Mouse (Mus musculus): ENCODE data around the gene Olfr523. TPM values are rescaled to one million over a fixed set of nuclear protein-coding genes. Genes with fewer than 3 reads are reported as not detected.

Gene Olfr523
- polyA plus RNA-seq, 1 experiment = not detected

DNA sequence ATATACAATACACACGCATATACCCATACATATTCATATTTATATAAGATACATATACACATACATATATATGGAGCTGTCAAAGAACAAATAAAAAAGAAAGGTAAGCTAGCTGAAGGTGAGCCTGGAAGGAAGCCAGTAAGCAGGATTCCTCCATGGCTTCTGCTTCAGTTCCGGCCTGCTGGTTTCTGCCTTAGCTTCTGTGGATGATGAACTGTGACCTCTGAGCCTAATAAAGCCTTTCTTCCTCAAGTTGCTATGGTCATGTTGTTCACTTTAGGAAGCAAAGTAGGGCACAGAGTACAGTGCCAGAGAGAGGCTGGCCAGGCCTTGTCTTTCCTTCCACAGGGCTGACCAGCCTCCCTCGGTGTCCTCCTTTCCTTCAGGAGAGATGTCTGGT is 2.2 kb upstream of the Olfr523 start:
- Histone ChIP-seq H3K27ac (ENCODE audit: insufficient read depth, low read depth, low read length) (no peak overlapping the region), H3K4me1 (ENCODE audit: control insufficient read depth, insufficient read depth, low read length) (no peaks in the 10 kb centered on the region), H3K4me3 (ENCODE audit: insufficient read depth, low read length) (no peak overlapping the region)
- no peak for TF ChIP-seq POLR2A (IDR thresholded peaks at IDR 0.05; ENCODE audit: borderline replicate concordance, low read depth, low read length)
- no peak for TF ChIP-seq CTCF (IDR thresholded peaks at IDR 0.05; ENCODE audit: low read depth, low read length)

DNA sequence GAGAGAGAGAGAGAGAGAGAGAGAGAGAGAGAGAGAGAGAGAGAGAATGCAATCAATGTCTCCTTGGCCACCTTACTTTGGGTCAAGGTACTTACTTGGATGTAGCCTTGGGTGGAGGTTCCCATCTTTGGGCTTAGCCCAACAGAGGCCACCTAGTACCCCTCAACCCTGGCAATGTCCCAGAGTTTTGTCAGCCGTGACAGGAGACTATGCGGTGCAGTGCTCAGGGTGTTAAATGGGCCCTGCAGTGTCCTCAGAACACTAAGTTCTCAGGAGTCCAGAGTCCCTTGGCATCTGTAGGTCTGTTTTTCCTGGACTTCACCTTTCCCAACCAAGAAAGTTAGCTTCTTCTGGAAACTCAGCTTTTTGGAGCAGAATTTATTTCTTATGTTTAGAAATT is 6.2 kb downstream of the Olfr523 start:
- no peaks in the 10 kb centered on the region for H3K4me1 ChIP-seq (ENCODE audit: control insufficient read depth, insufficient read depth, low read length)
- no peak overlapping the region for H3K4me3 ChIP-seq (ENCODE audit: insufficient read depth, low read length)
- TF ChIP-seq POLR2A (IDR thresholded peaks at IDR 0.05; ENCODE audit: borderline replicate concordance, low read depth, low read length) = no peak
- no peak for TF ChIP-seq CTCF (IDR thresholded peaks at IDR 0.05; ENCODE audit: low read depth, low read length)
- no peak overlapping the region for H3K27ac ChIP-seq (ENCODE audit: insufficient read depth, low read depth, low read length)

DNA sequence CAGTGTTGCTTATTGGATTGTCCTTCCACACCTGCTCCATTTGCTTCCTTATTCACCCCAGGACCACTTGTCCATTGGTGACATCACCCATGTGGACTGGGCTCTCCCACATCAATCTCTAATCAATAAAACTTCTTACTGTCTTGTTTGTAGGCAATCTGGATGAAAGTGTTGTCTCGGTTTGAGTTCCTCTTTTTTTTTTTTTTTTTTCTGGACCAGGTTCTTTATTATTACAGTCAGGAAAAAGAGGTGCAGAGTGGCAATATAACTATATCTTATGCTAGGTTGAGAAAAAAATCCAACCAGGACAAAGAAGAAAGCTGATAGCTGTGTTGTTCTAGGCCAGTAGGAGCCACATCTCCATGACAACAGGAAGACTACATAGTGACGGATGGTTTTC is 7.7 kb downstream of the Olfr523 start:
- H3K4me3 ChIP-seq (ENCODE audit: insufficient read depth, low read length) = no peak overlapping the region
- no peak overlapping the region for H3K27ac ChIP-seq (ENCODE audit: insufficient read depth, low read depth, low read length)
- H3K4me1 ChIP-seq (ENCODE audit: control insufficient read depth, insufficient read depth, low read length) = no peaks in the 10 kb centered on the region
- TF ChIP-seq CTCF (IDR thresholded peaks at IDR 0.05; ENCODE audit: low read depth, low read length) (no peak), POLR2A (IDR thresholded peaks at IDR 0.05; ENCODE audit: borderline replicate concordance, low read depth, low read length) (no peak)

DNA sequence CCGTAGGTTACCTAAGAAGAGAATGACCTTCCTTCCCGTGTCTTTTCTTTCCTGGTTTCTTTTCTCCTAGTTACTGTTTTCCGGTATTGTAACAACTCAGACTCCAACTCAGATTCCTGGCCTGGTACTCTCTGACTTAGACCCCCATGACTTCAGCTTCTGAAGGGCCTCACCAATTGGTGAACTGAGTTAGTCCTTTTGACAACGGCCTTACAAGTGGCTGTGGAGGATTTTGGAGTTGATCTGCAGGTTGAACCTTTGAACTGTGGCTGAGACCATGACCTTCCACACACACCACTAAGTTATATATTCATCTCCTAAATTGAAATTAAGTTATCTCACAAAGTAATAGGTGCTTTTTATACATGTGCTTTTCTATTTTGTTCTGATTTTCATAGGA is 11.2 kb downstream of the Olfr523 start:
- Histone ChIP-seq H3K27ac (ENCODE audit: insufficient read depth, low read depth, low read length) (no peak overlapping the region), H3K4me3 (ENCODE audit: insufficient read depth, low read length) (no peak overlapping the region), H3K4me1 (ENCODE audit: control insufficient read depth, insufficient read depth, low read length) (no peaks in the 10 kb centered on the region)
- TF ChIP-seq CTCF (IDR thresholded peaks at IDR 0.05; ENCODE audit: low read depth, low read length) = no peak
- no peak for TF ChIP-seq POLR2A (IDR thresholded peaks at IDR 0.05; ENCODE audit: borderline replicate concordance, low read depth, low read length)

DNA sequence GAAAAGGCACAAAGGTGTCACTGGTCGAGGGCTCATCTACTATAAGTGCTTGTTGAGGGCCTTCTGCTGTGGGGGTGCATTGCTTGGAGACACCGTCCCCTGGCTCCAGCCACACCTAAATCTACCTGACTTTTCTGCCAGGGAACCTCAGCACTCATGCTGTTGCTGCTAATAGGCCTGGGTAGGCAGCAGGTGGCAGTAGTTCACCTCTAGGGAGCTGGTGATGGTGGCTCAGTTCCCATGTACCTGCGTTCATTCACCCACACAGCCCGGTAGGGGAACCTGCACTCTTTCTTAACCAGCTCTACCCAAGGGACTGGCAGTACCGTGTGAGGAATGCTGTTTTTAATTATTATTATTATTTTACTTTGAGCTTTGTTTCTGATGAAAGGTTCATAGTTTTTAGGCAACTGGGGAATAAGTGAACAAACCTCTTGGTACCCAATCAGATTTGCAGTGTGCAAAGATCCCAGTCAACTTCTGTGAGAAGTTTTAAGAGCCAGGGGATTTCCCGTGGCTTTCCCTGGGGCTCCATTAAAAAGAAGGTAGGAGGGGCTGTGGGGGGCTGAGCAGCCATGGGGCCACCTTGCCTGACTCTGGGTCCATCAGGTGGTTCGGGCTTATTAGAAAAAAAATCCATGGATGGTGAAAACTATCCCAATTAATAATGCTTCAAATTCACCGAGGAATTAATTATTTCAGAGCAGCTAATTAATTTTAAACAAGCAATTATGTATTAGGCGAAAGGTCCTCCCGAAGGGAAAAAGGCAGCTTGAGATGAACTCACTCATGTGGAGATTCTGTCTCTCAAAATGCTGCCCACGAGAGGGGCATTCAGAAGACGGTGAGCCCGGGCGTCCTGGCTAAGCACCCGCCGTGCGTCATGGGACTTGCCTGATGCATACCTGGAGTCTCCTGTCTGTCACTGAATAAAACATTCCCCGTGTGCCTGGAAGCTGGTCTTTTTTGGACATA is 13.9 kb downstream of the Olfr523 start:
- Histone ChIP-seq H3K4me1 (ENCODE audit: control insufficient read depth, insufficient read depth, low read length) (no peaks in the 10 kb centered on the region), H3K27ac (ENCODE audit: insufficient read depth, low read depth, low read length) (no peak overlapping the region), H3K4me3 (ENCODE audit: insufficient read depth, low read length) (no peak overlapping the region)
- no peak for TF ChIP-seq CTCF (IDR thresholded peaks at IDR 0.05; ENCODE audit: low read depth, low read length)
- TF ChIP-seq POLR2A (IDR thresholded peaks at IDR 0.05; ENCODE audit: borderline replicate concordance, low read depth, low read length) = no peak

DNA sequence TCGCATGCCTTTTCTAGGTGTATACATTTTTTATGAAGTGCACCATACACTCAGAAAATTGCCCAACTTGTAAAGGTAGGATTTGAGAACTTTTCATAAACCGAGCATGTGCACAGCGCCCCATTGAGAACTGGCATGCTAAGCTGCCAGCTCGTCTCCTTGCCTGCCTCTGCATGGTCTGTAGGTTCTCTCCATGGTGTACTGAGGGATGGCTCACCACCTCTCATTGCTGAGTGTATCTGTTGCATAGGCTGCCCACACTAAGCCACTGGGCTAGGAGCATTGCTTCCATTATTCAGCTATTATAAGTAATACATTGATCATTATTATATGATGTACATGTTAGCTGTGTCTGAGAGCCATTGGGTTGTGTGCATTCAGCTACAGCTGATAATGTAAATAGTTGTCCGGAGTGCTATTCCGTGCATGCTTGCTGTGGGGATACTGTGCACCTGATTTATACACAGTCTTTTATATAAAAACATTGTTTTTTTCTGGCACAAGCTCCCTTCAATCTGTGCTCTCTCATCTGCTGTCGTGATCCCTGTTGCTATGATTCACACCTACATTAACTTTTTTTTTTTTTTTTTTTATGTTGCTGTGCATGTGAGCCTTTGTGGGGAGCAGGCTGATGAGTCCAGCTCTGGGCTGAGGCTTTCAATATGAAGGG is 14.8 kb downstream of the Olfr523 start:
- Histone ChIP-seq H3K4me1 (ENCODE audit: control insufficient read depth, insufficient read depth, low read length) (no peaks in the 10 kb centered on the region), H3K27ac (ENCODE audit: insufficient read depth, low read depth, low read length) (no peak overlapping the region), H3K4me3 (ENCODE audit: insufficient read depth, low read length) (no peak overlapping the region)
- TF ChIP-seq CTCF (IDR thresholded peaks at IDR 0.05; ENCODE audit: low read depth, low read length) (no peak), POLR2A (IDR thresholded peaks at IDR 0.05; ENCODE audit: borderline replicate concordance, low read depth, low read length) (no peak)

DNA sequence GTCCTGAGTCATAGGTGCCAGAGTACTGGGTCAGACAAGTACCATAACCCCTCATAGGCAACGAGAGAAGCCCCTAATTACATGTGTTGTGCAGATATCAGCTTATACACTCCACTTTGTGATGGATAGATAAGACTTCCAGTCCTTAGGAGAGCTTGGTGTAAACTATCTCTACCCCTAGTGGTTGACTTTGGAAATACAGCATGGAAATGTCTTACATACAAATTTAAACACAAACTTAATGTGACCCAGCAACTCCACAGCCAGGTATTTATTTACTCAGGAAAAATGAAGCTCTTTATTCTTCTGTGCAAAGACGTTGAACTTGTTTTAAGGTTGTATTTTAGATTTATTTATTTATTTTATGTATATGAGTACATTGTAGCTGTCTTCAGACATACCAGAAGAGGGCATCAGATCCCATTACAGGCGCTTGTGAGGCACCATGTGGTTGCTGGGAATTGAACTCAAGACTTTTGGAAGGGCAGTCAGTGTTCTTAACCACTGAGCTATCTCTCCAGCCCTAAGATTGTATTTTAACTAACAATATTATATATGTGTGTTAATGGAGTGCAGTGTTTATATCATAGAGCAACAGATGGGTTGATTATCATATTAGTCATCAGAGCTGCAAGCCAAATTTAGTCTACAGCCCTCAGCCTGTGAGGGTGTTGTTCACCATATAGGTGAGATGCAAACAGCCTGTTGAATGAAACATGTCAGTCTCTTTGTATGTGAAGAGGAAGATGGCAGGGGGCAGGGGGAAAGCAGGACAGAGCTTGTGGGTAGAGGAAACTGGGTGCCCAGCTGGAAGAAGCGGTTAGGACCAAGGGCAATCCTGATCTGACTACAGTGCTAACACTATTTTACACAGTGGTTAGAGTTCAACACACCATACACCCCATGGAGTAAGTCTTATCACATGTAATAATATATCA is 15.6 kb downstream of the Olfr523 start:
- Histone ChIP-seq H3K4me3 (ENCODE audit: insufficient read depth, low read length) (no peak overlapping the region), H3K27ac (ENCODE audit: insufficient read depth, low read depth, low read length) (no peak overlapping the region), H3K4me1 (ENCODE audit: control insufficient read depth, insufficient read depth, low read length) (no peaks in the 10 kb centered on the region)
- TF ChIP-seq CTCF (IDR thresholded peaks at IDR 0.05; ENCODE audit: low read depth, low read length) (no peak), POLR2A (IDR thresholded peaks at IDR 0.05; ENCODE audit: borderline replicate concordance, low read depth, low read length) (no peak)

DNA sequence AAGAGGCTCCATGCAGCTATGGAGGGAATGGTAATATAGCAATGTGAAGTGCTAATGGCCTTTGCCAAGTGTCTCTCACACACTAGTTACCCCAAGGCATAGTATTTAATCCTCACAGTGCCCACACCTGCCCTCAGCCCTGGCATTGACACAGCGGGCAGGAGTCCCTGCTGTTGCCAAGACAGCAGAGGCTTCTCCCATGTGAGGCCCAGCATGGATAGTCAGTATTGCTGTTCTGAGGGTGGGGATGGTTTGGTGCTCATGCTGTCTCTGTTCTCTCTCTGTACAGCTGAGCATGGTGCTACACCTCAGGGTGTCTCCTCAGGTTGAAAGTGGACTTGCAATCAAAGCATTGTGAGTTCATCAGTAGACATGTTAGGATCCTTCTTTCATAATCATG is 17.4 kb downstream of the Olfr523 start:
- no peak overlapping the region for H3K27ac ChIP-seq (ENCODE audit: insufficient read depth, low read depth, low read length)
- TF ChIP-seq POLR2A (IDR thresholded peaks at IDR 0.05; ENCODE audit: borderline replicate concordance, low read depth, low read length) (no peak), CTCF (IDR thresholded peaks at IDR 0.05; ENCODE audit: low read depth, low read length) (no peak)
- no peaks in the 10 kb centered on the region for H3K4me1 ChIP-seq (ENCODE audit: control insufficient read depth, insufficient read depth, low read length)
- no peak overlapping the region for H3K4me3 ChIP-seq (ENCODE audit: insufficient read depth, low read length)

DNA sequence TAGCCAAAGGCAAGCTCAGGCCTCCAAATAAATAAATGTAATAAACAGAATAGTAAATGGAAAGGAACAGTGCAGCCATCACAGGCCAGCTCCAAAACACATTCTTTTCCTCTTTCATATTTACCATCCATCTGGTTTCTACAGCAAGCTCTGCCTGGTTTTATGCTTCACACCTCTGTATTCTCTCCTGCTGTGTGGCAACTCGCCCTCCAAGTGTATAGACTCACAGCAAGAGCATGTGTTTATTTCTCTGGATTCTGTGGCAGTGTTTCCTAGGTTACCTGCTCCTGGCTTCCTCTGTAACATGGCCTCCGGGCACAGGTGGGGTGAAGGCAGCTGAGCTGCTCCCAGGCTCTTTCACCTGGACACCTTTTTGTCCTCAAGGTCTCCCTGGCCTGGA is 19.4 kb downstream of the Olfr523 start:
- H3K4me1 ChIP-seq (ENCODE audit: control insufficient read depth, insufficient read depth, low read length) = no peaks in the 10 kb centered on the region
- TF ChIP-seq POLR2A (IDR thresholded peaks at IDR 0.05; ENCODE audit: borderline replicate concordance, low read depth, low read length) = no peak
- no peak for TF ChIP-seq CTCF (IDR thresholded peaks at IDR 0.05; ENCODE audit: low read depth, low read length)
- no peak overlapping the region for H3K4me3 ChIP-seq (ENCODE audit: insufficient read depth, low read length)
- no peak overlapping the region for H3K27ac ChIP-seq (ENCODE audit: insufficient read depth, low read depth, low read length)
